Mouse (Mus musculus) CH12.LX (cell line): ENCODE data around the gene Mfsd4b1. TPM values are rescaled to one million over a fixed set of nuclear protein-coding genes. Genes with fewer than 3 reads are reported as not detected.

Experiments
- DNase-seq: peaks from one replicate; pipeline ENCODE4 v3.0.0-alpha.2; 2013; ENCODE audit errors: extremely low read depth
- H3K27ac ChIP-seq: 2 replicates; pipeline ENCODE4 v1.5.1; 2012; ENCODE audit warnings: low read depth, mild to moderate bottlenecking, control low read depth, moderate library complexity; ENCODE audit not compliant: insufficient read depth
- H3K27me3 ChIP-seq: replicated peaks from 2 replicates; pipeline ENCODE3; 2012; ENCODE audit warnings: inconsistent platforms
- H3K36me3 ChIP-seq, 2 experiments: replicated peaks in 1 of 2; 2 replicates each; pipeline versions ENCODE3 to v1.6.1; 2012; ENCODE audit warnings: inconsistent platforms in 1 of 2, low read length in 1 of 2, mild to moderate bottlenecking in 1 of 2, mixed read lengths in 1 of 2, moderate library complexity in 1 of 2; ENCODE audit not compliant: control insufficient read depth in 1 of 2, insufficient read depth in 1 of 2
- H3K4me1 ChIP-seq, 2 experiments: 2 replicates each; pipeline ENCODE4 v1.6.1; 2012; ENCODE audit warnings: inconsistent platforms in 1 of 2, moderate library complexity in 1 of 2; ENCODE audit not compliant: insufficient read depth in 2 of 2, control insufficient read depth in 1 of 2
- H3K4me2 ChIP-seq: 2 replicates; pipeline ENCODE4 v1.6.1; 2012; ENCODE audit warnings: low read depth, mild to moderate bottlenecking, control low read depth; ENCODE audit not compliant: poor library complexity, insufficient read depth, severe bottlenecking
- H3K4me3 ChIP-seq, 3 experiments: fragments of 150-350 bp in 1 of 3; sonication (generic) in 1 of 3; replicated peaks in 1 of 3; 2 replicates each; pipeline versions ENCODE3 to v1.5.1; 2011 to 2012; ENCODE audit warnings: low read depth in 2 of 3, low read length in 2 of 3, mild to moderate bottlenecking in 2 of 3, moderate library complexity in 2 of 3, control low read depth in 1 of 3, improper control_type of control experiment in 1 of 3, inconsistent platforms in 1 of 3, mixed read lengths in 1 of 3; ENCODE audit not compliant: poor library complexity in 1 of 3
- H3K79me2 ChIP-seq: replicated peaks from 2 replicates; pipeline ENCODE4 v1.6.1; 2012; ENCODE audit warnings: mild to moderate bottlenecking, moderate library complexity; ENCODE audit not compliant: control insufficient read depth, poor library complexity, insufficient read depth, severe bottlenecking; ENCODE audit errors: extremely low read depth
- H3K9ac ChIP-seq: 2 replicates; pipeline ENCODE4 v1.6.1; 2012; ENCODE audit warnings: low read depth, mild to moderate bottlenecking, control low read depth, moderate library complexity; ENCODE audit not compliant: insufficient read depth
- H3K9me3 ChIP-seq: replicated peaks from 2 replicates; pipeline ENCODE3; 2012; ENCODE audit warnings: low read length, inconsistent platforms, mixed read lengths
- BHLHE40 ChIP-seq: IDR thresholded peaks from 2 replicates; pipeline ENCODE4 v1.6.1; 2011; ENCODE audit warnings: mild to moderate bottlenecking, low read depth, low read length, improper control_type of control experiment
- CHD2 ChIP-seq: IDR thresholded peaks from 2 replicates; pipeline ENCODE4 v1.6.1; 2011; ENCODE audit warnings: low read length, improper control_type of control experiment
- E2F4 ChIP-seq: IDR thresholded peaks from 2 replicates; pipeline ENCODE4 v1.6.1; 2011; ENCODE audit warnings: low read depth, low read length, improper control_type of control experiment; ENCODE audit not compliant: insufficient replicate concordance
- ELF1 ChIP-seq: IDR thresholded peaks from 2 replicates; pipeline ENCODE4 v1.6.1; 2014; ENCODE audit warnings: low read depth, mild to moderate bottlenecking, inconsistent platforms, low read length, improper control_type of control experiment
- GABPA ChIP-seq: IDR thresholded peaks from 2 replicates; pipeline ENCODE4 v1.6.1; 2012; ENCODE audit warnings: low read depth, low read length, improper control_type of control experiment, inconsistent platforms; ENCODE audit not compliant: insufficient replicate concordance
- HCFC1 ChIP-seq: IDR thresholded peaks from 2 replicates; pipeline ENCODE4 v1.6.1; 2012; ENCODE audit warnings: low read depth, mild to moderate bottlenecking, inconsistent platforms, low read length, improper control_type of control experiment
- IRF4 ChIP-seq: IDR thresholded peaks from 2 replicates; pipeline ENCODE4 v1.6.1; 2014; ENCODE audit warnings: low read depth, mild to moderate bottlenecking, inconsistent platforms, low read length, improper control_type of control experiment
- JUN ChIP-seq: IDR thresholded peaks from 2 replicates; pipeline ENCODE4 v1.6.1; 2011; ENCODE audit warnings: low read depth, mild to moderate bottlenecking, low read length, improper control_type of control experiment, moderate library complexity; ENCODE audit not compliant: insufficient read depth
- KAT2A ChIP-seq: IDR thresholded peaks from 2 replicates; pipeline ENCODE4 v1.6.1; 2012; ENCODE audit warnings: low read length, improper control_type of control experiment, inconsistent platforms; ENCODE audit not compliant: insufficient replicate concordance
- MAFK ChIP-seq: IDR thresholded peaks from 2 replicates; pipeline ENCODE4 v1.6.1; 2011; ENCODE audit warnings: low read length, improper control_type of control experiment; ENCODE audit not compliant: insufficient replicate concordance
- MAX ChIP-seq: IDR thresholded peaks from 2 replicates; pipeline ENCODE4 v1.6.1; 2011; ENCODE audit warnings: low read length, improper control_type of control experiment
- MAZ ChIP-seq: IDR thresholded peaks from 2 replicates; pipeline ENCODE4 v1.6.1; 2012; ENCODE audit warnings: low read depth, mild to moderate bottlenecking, inconsistent platforms, low read length, improper control_type of control experiment, moderate library complexity
- MEF2A ChIP-seq: IDR thresholded peaks from 2 replicates; pipeline ENCODE4 v1.6.1; 2014; ENCODE audit warnings: low read depth, mild to moderate bottlenecking, inconsistent platforms, low read length, improper control_type of control experiment, borderline replicate concordance
- MYC ChIP-seq: IDR thresholded peaks from 2 replicates; pipeline ENCODE4 v1.6.1; 2011; ENCODE audit warnings: low read depth, mild to moderate bottlenecking, improper control_type of control experiment, low read length
- NRF1 ChIP-seq: IDR thresholded peaks from 2 replicates; pipeline ENCODE4 v1.6.1; 2014; ENCODE audit warnings: low read depth, mild to moderate bottlenecking, inconsistent platforms, low read length, improper control_type of control experiment, moderate library complexity
- RAD21 ChIP-seq: IDR thresholded peaks from 2 replicates; pipeline ENCODE4 v1.6.1; 2011; ENCODE audit warnings: low read depth, mild to moderate bottlenecking, low read length, improper control_type of control experiment, moderate library complexity
- RCOR1 ChIP-seq: conservative IDR thresholded peaks from 2 replicates; pipeline ENCODE4 v1.6.1; 2012; ENCODE audit warnings: low read depth, mild to moderate bottlenecking, inconsistent platforms, low read length, improper control_type of control experiment
- SIN3A ChIP-seq: IDR thresholded peaks from 2 replicates; pipeline ENCODE4 v1.6.1; 2012; ENCODE audit warnings: low read length, improper control_type of control experiment, inconsistent platforms
- TCF12 ChIP-seq: IDR thresholded peaks from 2 replicates; pipeline ENCODE4 v1.6.1; 2014; ENCODE audit warnings: low read depth, mild to moderate bottlenecking, inconsistent platforms, low read length, improper control_type of control experiment
- UBTF ChIP-seq: IDR thresholded peaks from 2 replicates; pipeline ENCODE4 v1.6.1; 2012; ENCODE audit warnings: low read depth, mild to moderate bottlenecking, inconsistent platforms, low read length, improper control_type of control experiment, moderate library complexity
- USF1 ChIP-seq: IDR thresholded peaks from 2 replicates; pipeline ENCODE4 v1.6.1; 2014; ENCODE audit warnings: low read depth, mild to moderate bottlenecking, inconsistent platforms, low read length, improper control_type of control experiment
- USF2 ChIP-seq: conservative IDR thresholded peaks from 2 replicates; pipeline ENCODE4 v1.6.1; 2011; ENCODE audit warnings: low read depth, low read length, improper control_type of control experiment
- ZKSCAN1 ChIP-seq: IDR thresholded peaks from 2 replicates; pipeline ENCODE4 v1.6.1; 2012; ENCODE audit warnings: low read depth, inconsistent platforms, low read length, improper control_type of control experiment, borderline replicate concordance
- ZNF384 ChIP-seq: IDR thresholded peaks from 2 replicates; pipeline ENCODE4 v1.6.1; 2012; ENCODE audit warnings: low read depth, low read length, improper control_type of control experiment, inconsistent platforms
- dilution Hi-C: fragments of 300-500 bp; cut with MboI; formaldehyde crosslinking; loops from 2 replicates; pipeline ENCODE4 v1.14.3; 2020; ENCODE audit warnings: low sequenced_read_pairs; ENCODE audit not compliant: extremely low pct_unique_long_range_greater_than_20kb, extremely low pct_ligation_motif_present
- in situ Hi-C: fragments of 300-500 bp; cut with MboI; formaldehyde crosslinking; loops from 3 replicates; pipeline ENCODE4 v1.14.3; 2019; ENCODE audit warnings: low sequenced_read_pairs, low pct_ligation_motif_present, low pct_unique_long_range_greater_than_20kb, mixed read lengths
- polyA plus RNA-seq: library from polyadenylated mRNA; unstranded; fragments of >175 nt; gene quantifications from 2 replicates; pipeline ENCODE4 v1.2.1, GENCODE M21; 2012; ENCODE audit warnings: low read depth; ENCODE audit not compliant: insufficient read length
- total RNA-seq, 2 experiments: library from RNA; depleted of rRNA; stranded (reverse); fragments of 300-350 nt in 1 of 2; fragments of >200 nt in 1 of 2; gene quantifications; 2 replicates each; pipeline ENCODE4 v1.2.3; 2012 to 2014

Gene Mfsd4b1
- total and polyA plus RNA-seq, 3 experiments, result not detected

- in situ Hi-C loops (loop anchor here (10.0 kb wide), 3 partner anchors 126 to 466 kb away; no protein-coding TSS in a partner anchor), dilution Hi-C loops (no loop called here)
- no peaks in the 10 kb centered on the region for H3K79me2 ChIP-seq
- H3K9me3 ChIP-seq, result no peaks in the 10 kb centered on the region
- no peaks in the 10 kb centered on the region for H3K4me1 ChIP-seq
- no peak overlapping the region for H3K9ac ChIP-seq
- H3K36me3 ChIP-seq, result no peaks in the 10 kb centered on the region
- TF ChIP-seq USF1 (no peak), SIN3A (no peak), JUN (no peak), UBTF (no peak), E2F4 (no peak), RAD21 (no peak), GABPA (no peak), TCF12 (no peak), USF2 (no peak), NRF1 (no peak), HCFC1 (no peak), MYC (no peak), RCOR1 (no peak), ELF1 (no peak), BHLHE40 (no peak)
- TF ChIP-seq, all 38 proteins: peak for 0
- Histone ChIP-seq H3K4me2 (no peak overlapping the region), H3K27ac (no peak overlapping the region), H3K4me3 (no peak overlapping the region), H3K27me3 (no peaks in the 10 kb centered on the region)
- no peak for DNase-seq
Observed at GRCm38 (mm10) chr10:40058786-40059120, 33.7 kb upstream of the Mfsd4b1 start.

GRCm38 (mm10) chr10:40058062-40058785, 33.2 kb upstream of the Mfsd4b1 start:
- no peaks in the 10 kb centered on the region for H3K79me2 ChIP-seq
- H3K4me2 ChIP-seq, result no peak overlapping the region
- in situ Hi-C loops, result loop anchor here (10.0 kb wide), 3 partner anchors 127 to 467 kb away; no protein-coding TSS in a partner anchor
- H3K27ac ChIP-seq, result no peak overlapping the region
- H3K36me3 ChIP-seq, result no peaks in the 10 kb centered on the region
- dilution Hi-C loops, result no loop called here
- no peaks in the 10 kb centered on the region for H3K4me1 ChIP-seq
- no peaks in the 10 kb centered on the region for H3K9me3 ChIP-seq
- no peak overlapping the region for H3K4me3 ChIP-seq
- no peak for DNase-seq
- TF ChIP-seq ZNF384 (no peak), IRF4 (no peak), E2F4 (no peak), MAX (no peak), ZKSCAN1 (no peak), BHLHE40 (no peak), UBTF (no peak), MAZ (no peak), KAT2A (no peak), TCF12 (no peak), USF2 (no peak), CHD2 (no peak), ELF1 (no peak), MEF2A (no peak), HCFC1 (no peak), USF1 (no peak), GABPA (no peak), MAFK (no peak)
- no peak overlapping the region for H3K9ac ChIP-seq
- H3K27me3 ChIP-seq, result no peaks in the 10 kb centered on the region
